Mouse (Mus musculus): Measurements from ENCODE around the gene Cox8a. TPM values are rescaled to one million over a fixed set of nuclear protein-coding genes. Genes with fewer than 3 reads are reported as not detected.

Cox8a gene
- total RNA-seq, 2 experiments from 2014 or later, result 661 to 717 TPM

DNA sequence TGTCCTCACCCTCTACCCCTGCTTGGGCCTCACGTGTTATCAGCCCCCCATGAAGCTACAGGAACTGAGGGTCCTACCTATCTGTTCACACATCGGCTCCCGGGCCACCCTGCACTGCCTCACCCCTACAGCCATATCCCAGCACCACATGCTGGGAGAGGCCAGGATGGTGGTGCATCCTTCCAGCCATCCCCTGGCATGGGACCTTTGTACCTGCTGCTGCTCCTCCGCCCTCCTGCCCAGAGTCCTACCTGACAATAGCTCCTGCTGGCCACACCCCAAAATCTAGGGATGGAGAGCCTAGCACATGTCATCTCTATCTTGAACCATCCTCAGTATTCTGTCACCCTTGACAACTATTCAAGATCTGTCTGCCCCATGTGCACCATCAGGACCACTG, 28.4 kb downstream of the Cox8a start:
- intact Hi-C loops (cut with DNase I), result no loop called here
- DNase-seq, result no peak

DNA sequence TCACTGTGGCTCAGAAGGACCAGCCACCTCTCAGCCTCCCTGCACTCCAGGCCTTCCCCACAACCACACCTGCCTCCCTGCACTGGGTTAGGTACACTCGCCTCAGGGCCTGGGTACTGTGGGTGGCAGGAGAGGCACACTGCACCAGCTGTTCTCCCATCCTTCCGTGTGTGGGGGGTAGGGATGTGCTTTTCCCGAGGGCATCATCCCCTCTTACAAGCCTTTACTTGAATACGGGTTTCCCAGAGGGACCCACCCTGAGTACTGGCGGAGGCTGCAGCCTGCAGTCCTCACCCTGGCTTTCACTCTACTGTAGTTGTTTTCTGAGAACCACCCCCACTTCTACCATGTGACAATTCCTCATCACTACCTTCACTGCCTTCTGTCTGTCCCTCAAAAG, 30.3 kb downstream of the Cox8a start:
- DNase-seq, result no peak

DNA sequence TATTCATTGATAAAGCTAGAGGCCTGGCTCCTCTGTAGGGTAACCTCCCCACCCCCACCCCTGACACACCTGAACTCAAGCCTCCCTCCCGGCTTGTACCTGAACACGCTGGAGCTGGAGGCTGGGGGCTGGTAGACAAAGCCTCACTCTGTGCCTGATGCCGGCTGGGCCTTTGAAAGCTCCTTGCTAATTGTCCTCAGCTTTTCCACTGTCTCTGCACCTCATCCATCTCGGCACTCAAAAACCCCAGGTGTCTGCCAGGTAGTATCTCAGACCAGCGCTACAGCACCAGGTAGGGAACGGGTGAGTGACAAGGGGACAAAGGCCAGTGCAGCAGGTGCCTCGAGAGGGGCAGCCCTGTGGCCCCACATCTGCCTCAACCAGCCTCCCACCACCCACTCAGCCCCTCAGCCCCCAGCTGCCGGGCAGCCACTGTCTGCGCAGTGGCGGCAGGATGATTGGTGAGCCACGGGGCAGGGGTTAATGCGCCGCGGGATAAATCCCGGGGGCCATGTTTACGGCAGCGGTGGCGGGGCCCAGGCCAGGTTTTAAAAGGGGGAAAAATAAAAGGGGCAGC, 31.6 kb downstream of the Cox8a start:
- intact Hi-C loops (cut with DNase I), result no loop called here
- DNase-seq, result no peak

More for the DNA sequence above, 30.3 kb downstream of the Cox8a start:
- intact Hi-C loops (cut with DNase I), result no loop called here

DNA sequence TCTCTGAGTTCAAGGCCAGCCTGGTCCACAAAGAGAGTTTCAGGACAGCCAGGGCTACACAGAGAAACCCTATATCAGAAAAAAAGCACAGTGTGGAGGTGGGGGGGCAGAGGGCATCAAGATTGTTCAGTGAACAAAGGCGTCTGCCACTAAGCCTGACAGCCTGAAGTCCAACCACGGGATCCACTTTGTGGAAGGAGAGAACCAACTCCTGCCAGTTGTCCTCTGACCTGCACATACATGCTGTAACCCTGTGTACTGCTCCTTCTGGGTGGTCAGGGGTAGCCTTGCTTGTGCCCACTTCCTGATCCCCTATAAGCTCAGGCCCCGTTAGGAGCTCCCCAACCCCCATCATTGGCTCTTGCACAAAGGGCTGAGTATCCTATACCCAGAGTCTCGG, 32.4 kb downstream of the Cox8a start:
- intact Hi-C loops (cut with DNase I), result no loop called here
- no peak for DNase-seq

DNA sequence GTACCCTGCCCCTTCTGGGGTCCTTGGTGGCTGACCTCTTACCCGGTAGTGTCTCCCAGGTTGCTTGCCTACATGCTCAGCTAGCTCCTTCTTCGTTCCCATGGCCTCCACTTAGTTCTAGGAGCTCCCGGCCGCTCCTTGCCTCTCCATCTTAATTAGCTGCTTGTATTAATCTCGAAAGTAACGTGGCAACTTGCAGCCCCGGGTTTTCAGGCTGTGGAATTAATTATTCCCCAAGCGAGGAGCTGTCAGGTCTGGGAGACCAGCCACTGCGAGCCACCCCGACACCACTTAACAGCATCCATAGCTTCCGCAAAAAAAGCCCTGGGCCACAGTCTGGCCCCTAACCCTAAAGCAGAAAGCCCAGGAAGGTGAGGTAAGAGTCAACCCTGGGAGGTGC, 34.0 kb downstream of the Cox8a start:
- no peak for DNase-seq
- intact Hi-C loops (cut with DNase I), result no loop called here

DNA sequence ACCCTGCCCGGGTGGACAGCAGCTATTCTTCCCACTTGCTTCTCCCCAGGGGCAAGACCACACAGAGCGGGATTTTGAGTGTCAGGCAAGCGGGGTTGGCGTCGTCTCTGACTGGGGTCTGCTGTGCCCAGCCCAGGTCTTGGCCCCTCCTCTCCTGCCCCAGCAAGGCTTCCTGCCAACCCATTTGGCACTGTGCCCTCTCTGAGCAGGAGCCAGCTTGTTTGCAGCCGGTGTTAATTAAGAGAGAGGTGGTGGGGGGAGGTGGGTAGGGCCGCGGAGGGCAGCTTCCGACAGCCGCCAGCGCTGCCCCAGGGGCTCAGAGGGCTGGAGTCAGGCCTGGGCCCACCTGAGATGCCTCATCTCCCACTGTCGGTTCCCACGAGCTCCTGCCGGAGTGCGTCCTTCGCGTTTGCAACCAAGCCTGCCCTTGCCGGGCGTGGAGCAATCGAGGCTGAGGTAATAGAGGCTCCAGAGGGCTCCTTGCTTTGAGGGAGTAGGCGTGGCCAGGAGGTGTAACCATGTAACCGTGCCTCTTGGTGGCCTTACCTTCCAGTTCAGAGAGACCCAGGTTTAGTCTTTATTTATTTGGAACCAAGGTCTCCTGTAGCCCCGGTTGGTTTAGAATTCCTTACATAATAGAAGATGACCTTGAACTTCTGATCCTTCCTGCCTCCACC, 35.0 kb downstream of the Cox8a start:
- intact Hi-C loops (cut with DNase I), result no loop called here
- DNase-seq, result peak; percentile 71 to 76

DNA sequence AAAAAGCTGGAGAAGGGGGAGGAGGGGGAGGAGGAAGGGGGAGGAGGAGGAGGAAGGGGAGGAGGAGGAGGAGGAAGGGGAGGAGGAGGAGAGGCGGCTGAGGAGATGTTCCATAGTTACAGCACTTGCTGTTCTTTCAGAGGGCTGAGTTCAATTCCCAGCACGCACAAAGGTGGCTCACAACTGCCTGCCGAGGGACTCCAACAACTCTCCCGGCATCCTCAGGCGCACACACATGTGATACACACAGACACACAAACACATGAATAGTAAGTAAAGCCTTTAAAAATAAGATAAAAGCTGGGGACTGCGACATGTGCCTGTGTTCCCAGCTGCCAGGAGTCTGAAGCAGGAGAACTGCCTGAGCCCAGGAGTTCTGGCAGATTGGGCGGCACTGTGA, 35.9 kb downstream of the Cox8a start:
- intact Hi-C loops (cut with DNase I), result no loop called here
- DNase-seq, result no peak

DNA sequence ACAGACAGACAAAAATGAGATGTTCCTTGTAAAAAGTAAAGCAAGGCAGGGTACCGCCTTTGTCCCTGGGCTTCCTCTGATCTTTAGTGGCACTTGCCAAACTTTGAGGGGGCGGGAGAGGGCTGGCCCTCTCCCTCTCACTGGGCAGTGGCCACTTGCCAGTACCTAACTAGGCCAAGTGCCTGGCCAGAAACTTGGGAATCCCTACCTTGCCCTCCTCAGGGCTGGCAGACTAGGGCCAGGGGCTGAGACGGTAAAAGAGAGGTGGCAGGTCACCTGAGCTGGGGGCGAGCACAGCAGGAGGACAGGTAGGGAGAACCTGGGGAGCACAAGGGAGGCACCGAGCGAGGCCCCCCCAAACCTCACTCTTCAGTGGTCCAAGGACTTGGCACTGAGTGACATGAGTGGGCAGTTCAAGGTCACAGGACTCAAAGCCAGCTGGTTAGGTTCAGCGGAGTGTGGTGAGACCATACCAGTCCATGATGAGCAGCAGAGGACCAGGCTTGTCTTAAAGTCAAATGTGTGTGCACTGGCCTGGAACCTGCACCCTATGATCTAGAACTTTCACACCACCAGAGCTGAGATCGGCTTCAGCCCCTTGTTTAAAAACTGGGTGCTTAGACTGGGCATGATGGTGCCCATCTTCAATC, 36.5 kb downstream of the Cox8a start:
- peak; percentile 34 to 41 for DNase-seq
- intact Hi-C loops (cut with DNase I), result no loop called here

DNA sequence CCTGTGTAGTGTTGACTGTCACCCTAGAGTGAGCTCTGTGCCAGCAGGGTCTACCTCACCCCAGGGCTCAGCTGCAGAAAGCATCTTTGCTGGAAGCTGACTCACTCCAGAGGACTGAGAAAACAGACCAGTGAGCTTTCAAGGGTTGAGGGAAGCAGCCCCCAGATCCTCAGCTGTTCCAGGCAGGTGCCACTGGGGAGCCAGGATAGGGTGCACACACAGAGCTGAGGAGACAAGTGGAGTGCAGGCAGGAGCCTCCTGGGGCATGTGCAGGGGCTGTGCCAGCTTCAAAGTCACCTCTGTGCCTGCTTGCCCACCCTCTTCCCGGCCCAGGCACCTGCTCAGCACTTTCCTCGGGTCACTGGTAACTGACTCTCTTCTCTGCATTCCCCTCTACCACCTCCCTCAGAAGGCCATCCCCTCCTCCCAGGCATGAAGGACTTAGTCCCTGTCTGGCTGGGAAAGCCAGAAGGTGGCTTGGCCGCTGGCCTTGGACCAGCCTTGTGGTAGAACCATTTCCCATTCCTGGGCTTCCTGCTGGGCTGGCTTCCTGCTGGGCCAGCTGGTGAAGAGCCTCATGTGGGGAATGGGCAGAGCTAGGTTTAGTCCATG, 38.5 kb downstream of the Cox8a start:
- intact Hi-C loops (cut with DNase I), result no loop called here
- DNase-seq, result no peak

DNA sequence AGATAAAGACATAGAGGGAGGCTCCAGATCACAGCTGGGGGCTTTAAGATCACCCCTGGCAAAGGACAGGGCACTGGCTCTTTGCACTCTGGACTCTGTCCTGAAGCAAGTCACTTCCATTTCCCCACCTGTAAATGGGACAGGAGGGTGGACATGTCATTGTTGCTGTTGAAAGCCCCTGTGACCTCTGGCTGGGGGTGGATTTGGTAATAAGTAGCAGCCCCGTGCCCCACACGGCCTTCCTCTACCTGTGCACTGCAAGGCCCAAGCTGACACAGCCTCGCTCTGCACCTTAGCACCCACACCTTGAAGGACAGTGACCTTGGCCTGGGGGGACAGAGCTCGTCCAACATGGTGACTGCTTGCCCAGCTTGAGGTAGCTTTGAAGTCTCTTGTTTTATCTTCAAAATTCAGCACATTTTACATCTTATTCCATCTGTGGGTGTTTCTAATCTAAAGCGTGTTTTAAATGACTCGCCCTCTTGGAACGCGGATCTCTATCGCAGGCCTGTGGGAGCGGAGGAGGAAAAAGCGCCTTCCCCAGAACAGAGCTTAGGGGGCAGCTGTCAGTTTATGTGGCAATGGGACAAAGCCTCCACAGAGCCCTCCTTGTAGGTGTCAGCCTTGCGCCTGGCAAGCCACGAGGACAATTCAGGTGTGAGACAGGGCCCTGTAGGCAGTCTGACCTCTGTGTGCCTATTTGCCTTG, 39.5 kb downstream of the Cox8a start:
- no peak for DNase-seq
- intact Hi-C loops (cut with DNase I), result no loop called here

DNA sequence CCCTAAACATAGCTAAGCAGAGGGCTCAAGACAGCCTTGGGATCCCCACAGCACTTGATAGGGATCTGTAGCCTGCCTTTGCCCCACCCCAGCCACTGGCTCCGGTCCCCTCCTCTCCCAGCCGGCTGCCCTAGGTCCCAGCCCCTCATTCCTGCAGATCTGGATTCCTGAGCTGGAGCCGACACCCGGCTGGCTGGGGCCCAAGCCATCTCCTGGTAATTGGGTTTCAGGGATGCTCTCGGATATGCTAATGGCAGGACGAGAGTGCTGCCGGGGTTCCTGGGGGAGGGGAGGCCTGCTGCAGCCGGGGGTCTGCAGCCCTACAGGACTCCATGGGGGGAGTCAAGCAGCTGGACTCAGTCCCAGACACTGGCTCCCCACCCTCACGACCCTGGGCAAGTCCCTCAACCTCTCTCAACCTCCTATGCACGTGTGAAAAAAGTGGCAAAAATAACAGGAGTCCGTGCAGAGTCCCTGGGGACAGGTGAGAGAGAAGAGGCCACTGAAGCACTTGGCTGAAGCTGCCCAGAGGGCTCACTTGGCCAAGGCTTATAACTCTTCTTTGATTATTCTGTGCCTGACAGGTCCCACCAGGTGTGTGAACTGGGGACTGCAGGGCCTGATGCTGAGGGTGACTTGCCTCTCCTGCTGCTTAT, 41.2 kb downstream of the Cox8a start:
- intact Hi-C loops (cut with DNase I), result no loop called here
- DNase-seq, result no peak

DNA sequence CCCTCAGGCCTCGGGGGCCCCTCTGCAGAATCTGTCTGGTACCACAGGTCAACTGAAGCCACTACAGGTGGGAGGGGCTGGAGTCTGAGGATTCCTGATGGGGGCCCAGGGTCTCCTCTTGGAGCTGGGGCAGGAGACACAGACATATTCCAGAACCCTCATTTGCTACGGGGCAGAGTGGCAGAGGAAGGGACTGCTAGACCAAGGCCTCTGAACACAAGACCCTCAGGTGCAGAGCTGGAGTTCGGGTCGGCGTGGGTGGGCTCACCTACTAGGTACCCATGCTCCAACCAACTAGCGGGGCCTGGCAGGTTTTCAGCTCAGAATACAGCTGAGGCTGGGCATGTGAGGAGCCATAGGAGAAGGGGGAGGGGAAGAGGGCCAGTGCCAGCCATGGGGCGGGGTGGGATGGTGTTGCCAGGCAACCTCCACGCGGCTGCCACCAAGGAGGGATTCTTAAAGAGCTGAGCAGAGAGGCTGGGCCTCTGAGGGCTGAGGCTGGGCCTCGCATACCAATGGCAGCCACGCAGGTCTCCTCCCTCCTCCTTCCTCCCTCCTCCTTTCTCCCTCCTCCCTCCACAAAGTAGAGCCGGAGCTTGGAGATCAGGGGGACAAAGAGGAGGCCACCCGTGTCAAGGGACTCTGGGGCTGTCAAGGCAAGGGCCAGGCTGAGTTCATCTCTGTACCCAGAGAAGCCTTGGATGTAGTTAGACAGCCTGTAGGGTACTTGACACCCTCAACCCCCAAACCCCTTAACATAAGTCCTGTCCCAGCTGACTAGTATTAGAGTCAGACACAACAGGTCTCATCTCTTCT, 45.2 kb downstream of the Cox8a start:
- DNase-seq, result no peak
- intact Hi-C loops (cut with DNase I), result no loop called here

DNA sequence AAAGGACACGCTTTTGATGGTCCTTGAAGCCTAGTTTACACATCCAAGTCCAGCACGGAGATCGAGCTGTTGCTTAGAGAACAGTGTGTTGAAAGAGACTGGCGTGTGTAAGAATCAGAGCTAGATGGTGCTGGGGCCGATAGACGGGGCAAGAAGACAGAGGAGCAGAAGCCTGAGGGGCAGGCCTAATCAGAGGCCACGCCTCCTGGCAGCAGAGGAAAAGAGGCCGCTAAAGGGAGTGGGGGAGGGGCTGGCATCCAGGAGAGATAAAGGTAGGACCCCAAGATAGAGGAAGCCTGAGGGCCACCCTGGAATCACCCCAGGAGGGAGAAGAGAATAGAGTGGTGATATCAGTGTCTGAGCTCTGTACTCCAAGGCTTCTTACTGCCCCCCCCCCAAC, 46.0 kb downstream of the Cox8a start:
- DNase-seq, result no peak
- intact Hi-C loops (cut with DNase I), result no loop called here

DNA sequence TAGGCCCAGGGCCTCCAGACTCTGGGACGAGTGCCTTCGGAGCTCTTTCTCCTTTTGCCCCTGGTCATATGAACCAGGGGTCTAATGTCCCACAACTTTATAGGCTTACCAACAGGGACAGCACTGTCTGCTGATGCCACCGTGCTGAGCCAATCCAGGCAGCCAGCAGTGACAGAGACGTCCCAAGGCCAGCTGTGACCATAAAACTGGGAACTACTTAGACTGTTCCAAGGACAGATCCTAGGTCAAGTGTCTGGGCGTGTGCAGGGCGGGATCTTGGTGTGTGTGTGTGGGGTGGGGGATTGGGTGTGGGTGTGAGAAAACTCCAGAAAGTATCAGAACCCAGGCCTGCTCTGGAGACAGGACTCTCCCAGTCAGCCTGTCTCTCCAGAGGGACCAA, 46.5 kb downstream of the Cox8a start:
- no peak for DNase-seq
- intact Hi-C loops (cut with DNase I), result no loop called here

DNA sequence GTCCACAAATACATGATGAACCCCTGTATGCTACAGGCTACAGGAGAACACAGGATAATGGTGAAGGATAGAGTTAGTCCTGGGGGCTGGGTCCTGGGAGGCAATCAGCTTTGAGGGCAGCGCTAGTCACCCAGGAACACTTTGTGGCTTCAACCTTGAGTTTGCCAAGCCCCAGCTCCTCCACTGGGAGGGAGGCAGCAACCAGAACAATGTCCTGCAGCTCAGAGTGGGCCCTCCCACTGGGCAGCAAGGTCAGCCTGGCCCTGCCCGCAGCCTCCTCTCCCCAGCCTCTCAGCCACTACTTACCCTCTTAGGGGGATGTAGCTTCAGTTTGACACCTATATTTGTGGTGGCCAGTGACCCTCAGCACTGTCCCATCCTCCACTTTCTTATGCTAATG, 49.0 kb downstream of the Cox8a start:
- intact Hi-C loops (cut with DNase I), result no loop called here
- DNase-seq, result no peak

DNA sequence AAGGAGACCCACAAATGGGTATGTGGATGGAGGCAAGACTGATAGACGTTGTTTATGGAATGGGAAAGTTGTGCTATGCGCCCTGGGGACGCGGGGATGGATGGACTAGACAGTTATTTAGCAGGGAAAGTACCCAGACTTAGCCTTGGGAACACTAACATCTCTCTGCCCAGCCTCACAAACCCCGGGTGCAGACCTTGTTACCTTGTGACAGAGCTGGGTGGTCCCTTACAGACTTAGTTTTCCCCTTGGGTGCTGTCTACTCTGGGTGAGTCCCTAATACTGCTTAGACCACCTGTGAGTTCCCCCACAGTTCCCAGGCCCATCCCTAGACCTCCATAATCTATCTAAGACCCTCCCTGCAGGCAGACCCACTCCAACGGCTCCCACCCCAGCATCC, 50.6 kb downstream of the Cox8a start:
- intact Hi-C loops (cut with DNase I), result loop anchor here (2.0 kb wide), 1 partner anchor 32 kb away; no protein-coding TSS in a partner anchor

DNA sequence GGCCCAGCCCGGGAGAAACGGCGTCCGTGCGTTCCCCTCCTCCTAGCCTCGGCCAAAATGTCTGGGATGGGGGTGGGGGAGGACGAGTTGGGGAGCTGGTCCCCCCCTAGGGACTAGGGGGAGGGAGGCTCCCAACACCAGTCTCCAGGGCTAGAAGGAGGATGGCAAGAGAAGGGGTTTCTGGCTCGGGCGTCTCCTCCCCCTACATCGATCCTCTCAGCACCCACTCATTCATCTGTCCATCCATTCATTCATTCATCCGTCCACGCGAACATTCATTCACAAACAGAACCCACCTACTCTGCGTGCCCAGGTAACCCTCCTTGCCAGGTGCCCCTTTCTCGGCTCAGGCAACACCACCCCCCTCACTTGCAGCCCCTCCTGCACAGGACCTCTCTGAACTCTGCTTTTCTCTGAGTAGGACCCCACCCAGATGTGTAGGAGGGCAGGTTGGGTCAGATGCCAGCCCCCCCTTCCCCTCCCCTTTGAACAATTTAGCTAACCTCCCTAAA, 51.2 kb downstream of the Cox8a start:
- intact Hi-C loops (cut with DNase I), result loop anchor here (2.0 kb wide), 1 partner anchor 33 kb away; no protein-coding TSS in a partner anchor
- DNase-seq, result no peak

More for the DNA sequence above, 50.6 kb downstream of the Cox8a start:
- DNase-seq, result no peak

DNA sequence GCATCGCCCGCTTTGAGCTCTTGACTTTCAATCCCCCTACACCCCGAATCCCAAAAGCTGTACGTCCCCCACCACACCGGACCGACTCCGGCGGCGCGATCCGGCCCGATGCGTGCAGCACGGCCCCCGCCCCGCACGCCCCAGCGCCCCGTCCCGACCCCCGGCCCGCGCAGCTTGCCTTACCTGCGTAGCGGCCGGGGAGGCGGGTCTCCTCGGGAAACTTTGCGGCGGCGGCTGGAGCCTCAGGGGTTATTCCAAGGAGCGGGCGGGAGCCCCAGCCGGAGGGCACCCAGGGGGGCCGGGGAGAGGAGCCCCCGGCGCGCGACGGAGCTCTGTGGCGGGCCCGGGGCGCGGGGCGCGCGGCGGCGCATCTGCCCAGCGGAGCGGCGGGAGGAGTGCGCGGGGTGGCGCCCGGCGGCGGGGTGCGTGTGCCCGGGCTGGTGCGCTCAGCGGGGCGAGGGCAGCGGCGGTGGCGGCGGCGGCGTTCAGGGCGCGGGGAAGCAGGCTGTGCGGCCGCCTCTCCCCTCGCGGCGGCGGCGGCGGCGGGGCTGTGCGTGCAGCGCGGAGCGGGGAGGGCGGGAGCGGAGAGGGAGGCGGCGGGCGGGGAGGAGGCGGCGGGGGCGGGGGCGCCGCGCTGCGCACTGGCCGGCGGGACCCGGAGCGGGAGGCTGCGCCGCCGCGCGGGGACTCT, 51.8 kb downstream of the Cox8a start:
- intact Hi-C loops (cut with DNase I), result loop anchor here (2.0 kb wide), 1 partner anchor 33 kb away; no protein-coding TSS in a partner anchor
- no peak for DNase-seq

Measured in heart, postnatal 10 days (tissue).